Mouse (Mus musculus) CD4-positive, CD25-positive, alpha-beta regulatory T cell, adult 4 months (primary cell): ENCODE data around the gene Gm7233. TPM values are rescaled to one million over a fixed set of nuclear protein-coding genes. Genes with fewer than 3 reads are reported as not detected.
"Not testable (repeated sequence)": the region's sequence is repeated elsewhere in the genome, so short reads cannot be mapped to it uniquely, and the experiment has no call there.

Experiments used
- ATAC-seq: one replicate; pipeline ENCODE4 v1.8.0; 2017
- polyA plus RNA-seq, 2 experiments: library from polyadenylated mRNA; unstranded; fragments of 100-300 nt; shearing (Covaris generic); gene quantifications; one replicate each; pipeline ENCODE4 v1.2.1; 2017

Gene Gm7233
- polyA plus RNA-seq = not detected

DNA sequence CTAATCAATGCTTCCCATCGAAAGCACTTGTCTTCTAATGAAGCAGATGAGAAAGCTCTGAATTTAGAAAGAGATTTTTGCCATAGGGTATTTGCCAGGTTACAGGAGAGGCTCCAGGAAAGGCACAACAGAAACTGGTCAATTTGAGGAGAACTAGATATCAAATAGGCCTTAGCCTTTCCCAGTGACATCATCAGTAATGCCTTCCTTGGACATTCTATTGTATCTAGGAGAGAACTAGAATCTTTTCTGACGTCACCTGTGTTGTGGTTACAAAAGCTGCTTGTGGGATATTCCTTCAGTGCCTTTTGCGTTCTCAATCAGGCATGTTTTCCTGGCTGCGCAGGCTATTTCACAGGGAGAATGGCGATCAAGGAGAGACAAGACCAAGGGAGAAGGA, at the start of gene Gm7233:
Gene Gm7233 (plus strand): TSS at position 301 of the 400 bp plus-strand sequence.
- not testable (repeated sequence) for ATAC-seq

DNA sequence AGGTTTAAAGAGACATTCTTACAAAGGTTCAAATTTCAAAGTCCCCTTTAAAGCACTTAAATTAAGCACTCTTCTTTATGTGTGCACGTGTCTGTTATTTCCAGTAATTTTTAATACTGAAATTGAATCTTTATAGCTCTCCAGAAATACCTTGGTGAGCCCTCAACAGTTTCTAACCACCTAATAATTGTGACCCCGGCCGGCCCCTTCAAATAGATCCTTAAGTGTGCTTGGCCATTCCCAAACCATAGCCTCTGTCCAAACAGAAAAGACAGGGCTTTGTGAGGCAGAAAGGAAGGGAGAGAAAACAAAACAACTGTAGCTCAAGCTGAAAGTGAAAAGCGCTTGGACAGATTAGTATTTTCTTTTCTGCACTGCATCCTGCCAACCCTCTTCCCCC, 12.5 kb upstream of the Gm7233 start:
- not testable (repeated sequence) for ATAC-seq

DNA sequence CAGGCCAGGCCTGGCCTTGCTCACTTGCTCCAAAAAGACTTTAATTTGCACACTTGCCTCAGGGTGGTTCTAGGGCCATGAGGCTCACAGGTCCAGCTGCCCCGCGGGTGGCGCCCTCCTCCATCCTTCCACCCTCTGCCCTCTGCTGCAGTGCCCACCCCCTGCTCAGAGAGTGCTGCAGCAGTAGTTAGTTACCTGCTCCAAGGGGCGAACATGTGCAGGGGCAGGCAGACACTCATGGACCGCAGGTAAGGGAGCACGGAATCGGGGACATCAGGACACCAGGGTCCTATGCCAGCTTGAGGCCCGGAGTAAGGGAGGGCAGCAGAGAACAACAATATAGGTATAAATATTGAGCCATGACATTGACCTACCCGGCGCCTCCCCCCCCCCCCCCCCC, 11.7 kb upstream of the Gm7233 start:
- ATAC-seq = not testable (repeated sequence)

DNA sequence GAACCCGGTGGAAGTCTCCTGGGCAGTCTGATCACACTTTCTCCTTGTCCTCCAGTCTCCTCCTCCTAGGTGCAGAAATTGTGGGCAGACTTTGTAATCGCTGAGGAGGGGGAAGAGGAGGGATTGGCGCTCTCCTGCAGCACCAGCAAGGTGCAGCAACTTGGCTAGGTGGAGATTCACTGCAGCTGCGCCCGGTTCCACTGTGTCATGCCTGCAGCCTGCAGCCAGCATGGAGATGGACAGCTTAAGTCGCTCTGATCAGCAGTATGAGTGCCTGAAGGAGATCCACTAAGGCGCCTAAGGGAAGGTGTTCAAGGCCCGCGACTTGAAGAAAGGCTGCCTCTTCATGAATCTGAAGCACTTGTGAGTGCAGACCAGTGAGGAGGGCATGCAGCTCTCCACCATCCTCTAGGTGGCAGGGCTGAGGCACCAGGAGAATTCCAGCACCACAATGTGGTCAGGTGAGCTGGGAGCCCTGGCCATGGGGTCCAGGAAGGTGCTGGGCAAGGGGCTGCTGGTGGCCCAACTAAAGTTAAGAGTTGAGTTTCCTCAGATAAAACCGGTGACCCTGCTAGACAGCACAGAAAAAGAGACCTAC, 11.0 kb upstream of the Gm7233 start:
- ATAC-seq = not testable (repeated sequence)

DNA sequence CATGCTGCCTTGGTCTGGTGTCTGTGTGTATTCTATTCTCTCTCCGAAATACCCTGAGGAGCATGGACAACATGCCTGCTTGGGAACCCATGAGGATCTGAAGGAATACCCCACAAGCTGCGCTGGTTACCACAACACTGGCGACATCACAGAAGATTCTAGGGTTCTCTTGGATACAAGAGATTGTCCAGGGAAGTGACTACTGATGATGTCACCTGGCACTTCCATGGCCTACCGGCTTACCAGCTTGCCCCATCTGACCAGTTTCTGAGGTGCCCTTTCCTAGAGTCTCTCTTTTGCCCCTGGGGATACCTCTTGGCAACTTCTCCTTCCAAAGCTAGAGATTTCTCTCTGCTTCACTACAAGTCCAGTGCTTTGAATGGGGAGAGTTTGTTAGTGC, 55.5 kb downstream of the Gm7233 start, which contains the start of gene Gm8122:
Gene Gm8122 (minus strand): TSS at position 101 of the 400 bp plus-strand sequence.
- ATAC-seq = not testable (repeated sequence)

Other genes with a start within 250 kb of the Gm7233 start
- not detected for gene Gm8082, start 186.2 kb upstream of the Gm7233 start, polyA plus RNA-seq
- not detected for gene Gm10376, start 164.2 kb upstream of the Gm7233 start, polyA plus RNA-seq
- under 1 TPM in 1 of 2 experiments, not detected in 1; 0.24 TPM for gene Gm8094, start 103.2 kb upstream of the Gm7233 start, polyA plus RNA-seq
- not detected for gene Gm8104, start 79.3 kb upstream of the Gm7233 start, polyA plus RNA-seq
- gene Gm8122, start 55.4 kb downstream of the Gm7233 start, polyA plus RNA-seq = not detected
- gene Gm8126, start 78.8 kb downstream of the Gm7233 start, polyA plus RNA-seq = not detected
- gene Gm9732, start 95.2 kb downstream of the Gm7233 start, polyA plus RNA-seq = under 1 TPM in 1 of 2 experiments, not detected in 1; 0.50 TPM
- not detected for gene Gm8127, start 114.0 kb downstream of the Gm7233 start, polyA plus RNA-seq
- not detected for gene 1700001F09Rik, start 167.9 kb downstream of the Gm7233 start, polyA plus RNA-seq
- not detected for gene Gm8138, start 236.5 kb downstream of the Gm7233 start, polyA plus RNA-seq